Mouse (Mus musculus) myocyte (in vitro differentiated cells): ENCODE results near the gene Wwc1. TPM values are rescaled to one million over a fixed set of nuclear protein-coding genes. Genes with fewer than 3 reads are reported as not detected.

Experiments used
- H3K27me3 ChIP-seq: one replicate; pipeline ENCODE4 v1.6.1; 2011; ENCODE audit not compliant: control insufficient read depth, insufficient read depth, insufficient read length
- H3K36me3 ChIP-seq: one replicate; pipeline ENCODE4 v1.6.1; 2011; ENCODE audit not compliant: control insufficient read depth, insufficient read depth
- H3K4me2 ChIP-seq: one replicate; pipeline ENCODE4 v1.6.1; 2011; ENCODE audit warnings: low read depth, control low read depth
- H3K4me3 ChIP-seq: one replicate; pipeline ENCODE4 v1.5.1; 2011; ENCODE audit warnings: mild to moderate bottlenecking, control low read depth, moderate library complexity
- H3K79me2 ChIP-seq: one replicate; pipeline ENCODE4 v1.6.1; 2011; ENCODE audit not compliant: control insufficient read depth, insufficient read depth
- H3ac ChIP-seq: one replicate; pipeline ENCODE4 v1.6.1; 2011; ENCODE audit not compliant: control insufficient read depth, insufficient read length
- CEBPB ChIP-seq: IDR thresholded peaks from 2 replicates; pipeline ENCODE4 v1.6.1; 2011; ENCODE audit warnings: mild to moderate bottlenecking, moderate library complexity; ENCODE audit not compliant: poor library complexity, insufficient read depth, severe bottlenecking
- E2F4 ChIP-seq: IDR thresholded peaks from one replicate; pipeline ENCODE4 v1.6.1; 2011; ENCODE audit warnings: mild to moderate bottlenecking, control low read depth, moderate library complexity; ENCODE audit not compliant: insufficient read depth
- MAX ChIP-seq: IDR thresholded peaks from one replicate; pipeline ENCODE4 v1.6.1; 2011; ENCODE audit warnings: low read depth, mild to moderate bottlenecking, control low read depth
- MYOD1 ChIP-seq, 3 experiments: IDR thresholded peaks; one replicate each; pipeline ENCODE4 v1.6.1; 2011; ENCODE audit warnings: control low read depth in 2 of 3, low read depth in 2 of 3, mild to moderate bottlenecking in 2 of 3, moderate library complexity in 1 of 3; ENCODE audit not compliant: insufficient read length in 2 of 3, control insufficient read depth in 1 of 3
- MYOG ChIP-seq, 3 experiments: IDR thresholded peaks; one replicate each; pipeline ENCODE4 v1.6.1; 2011; ENCODE audit warnings: control low read depth in 2 of 3, low read depth in 2 of 3, mild to moderate bottlenecking in 2 of 3; ENCODE audit not compliant: insufficient read length in 2 of 3, control insufficient read depth in 1 of 3, insufficient read depth in 1 of 3
- POLR2A ChIP-seq: IDR thresholded peaks from one replicate; pipeline ENCODE4 v1.6.1; 2011; ENCODE audit warnings: low read depth, mild to moderate bottlenecking, control low read depth, moderate library complexity; ENCODE audit not compliant: insufficient read length
- POLR2AphosphoS2 ChIP-seq: IDR thresholded peaks from one replicate; pipeline ENCODE4 v1.6.1; 2011; ENCODE audit warnings: low read depth, control low read depth; ENCODE audit not compliant: insufficient read length
- REST ChIP-seq: IDR thresholded peaks from one replicate; pipeline ENCODE4 v1.6.1; 2011; ENCODE audit warnings: mild to moderate bottlenecking, control low read depth, moderate library complexity; ENCODE audit not compliant: insufficient read depth, insufficient read length
- SRF ChIP-seq: IDR thresholded peaks from one replicate; pipeline ENCODE4 v1.6.1; 2011; ENCODE audit warnings: low read depth; ENCODE audit not compliant: control insufficient read depth, insufficient read length
- TCF12 ChIP-seq: IDR thresholded peaks from one replicate; pipeline ENCODE4 v1.6.1; 2011; ENCODE audit warnings: mild to moderate bottlenecking, control low read depth; ENCODE audit not compliant: poor library complexity, insufficient read depth, severe bottlenecking
- TCF3 ChIP-seq: IDR thresholded peaks from one replicate; pipeline ENCODE4 v1.6.1; 2011; ENCODE audit warnings: low read depth, control low read depth; ENCODE audit not compliant: insufficient read length
- USF1 ChIP-seq: IDR thresholded peaks from one replicate; pipeline ENCODE4 v1.6.1; 2011; ENCODE audit warnings: low read depth, mild to moderate bottlenecking, control low read depth, moderate library complexity
- polyA plus RNA-seq: library from polyadenylated mRNA; unstranded; fragments of >200 nt; fragmentation: generic; extraction: Trizol; gene quantifications from one replicate; pipeline ENCODE4 v1.2.1, GENCODE M21; 2012; ENCODE audit warnings: missing spikeins

Gene Wwc1
- polyA plus RNA-seq, 1 experiment, result 1.2 TPM

DNA sequence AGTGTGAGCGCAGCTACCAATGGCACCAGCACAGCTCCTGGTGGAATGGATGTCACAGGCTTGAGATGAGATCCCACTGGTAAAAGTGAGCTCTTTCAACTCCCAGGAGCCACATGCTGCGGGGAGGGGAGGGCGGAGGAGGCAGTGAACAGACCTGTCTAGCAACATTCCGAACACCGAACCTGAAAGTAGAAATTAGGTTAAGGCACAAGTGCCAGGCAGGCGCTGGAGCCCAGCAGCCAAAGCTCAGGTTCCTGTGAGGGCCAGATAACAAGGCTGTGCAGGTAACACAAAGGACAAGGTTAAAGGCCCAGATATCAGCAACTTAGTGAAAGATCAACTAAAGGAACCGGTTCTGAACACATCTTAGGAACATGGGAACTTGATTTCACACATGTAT is 54.7 kb downstream of the Wwc1 start:
- TF ChIP-seq MYOG (IDR thresholded peaks at IDR 0.05; ENCODE audit: control insufficient read depth in 1 of 3, insufficient read depth in 1 of 3, insufficient read length in 2 of 3, low read depth in 2 of 3) (no peak), POLR2A (no peak), POLR2AphosphoS2 (no peak), SRF (no peak), TCF3 (no peak), MAX (no peak), E2F4 (no peak), CEBPB (no peak), MYOD1 (IDR thresholded peaks at IDR 0.05; ENCODE audit: control insufficient read depth in 1 of 3, insufficient read length in 2 of 3, low read depth in 2 of 3) (no peak), USF1 (no peak), REST (no peak), TCF12 (no peak)
- Histone ChIP-seq H3ac (no peak overlapping the region), H3K4me2 (no peak overlapping the region), H3K4me3 (no peak overlapping the region), H3K27me3 (no peaks in the 10 kb centered on the region), H3K36me3 (no peaks in the 10 kb centered on the region), H3K79me2 (no peaks in the 10 kb centered on the region)

GRCm38 (mm10) chr11:35922205-35922873 is 58.0 kb downstream of the Wwc1 start:
- no peak for TF ChIP-seq MYOG (IDR thresholded peaks at IDR 0.05; ENCODE audit: control insufficient read depth in 1 of 3, insufficient read depth in 1 of 3, insufficient read length in 2 of 3, low read depth in 2 of 3)
- no peak for TF ChIP-seq REST
- TF ChIP-seq USF1, result no peak
- TF ChIP-seq SRF, result no peak
- TF ChIP-seq TCF12, result no peak
- TF ChIP-seq MYOD1 (IDR thresholded peaks at IDR 0.05; ENCODE audit: control insufficient read depth in 1 of 3, insufficient read length in 2 of 3, low read depth in 2 of 3), result no peak
- TF ChIP-seq TCF3, result no peak
- no peak for TF ChIP-seq MAX
- no peak for TF ChIP-seq POLR2A
- no peak for TF ChIP-seq CEBPB
- no peak for TF ChIP-seq E2F4
- no peak for TF ChIP-seq POLR2AphosphoS2
- no peak overlapping the region for H3K4me2 ChIP-seq
- no peak overlapping the region for H3ac ChIP-seq
- H3K4me3 ChIP-seq, result no peak overlapping the region
- H3K36me3 ChIP-seq, result no peaks in the 10 kb centered on the region
- H3K79me2 ChIP-seq, result no peaks in the 10 kb centered on the region
- no peaks in the 10 kb centered on the region for H3K27me3 ChIP-seq

DNA sequence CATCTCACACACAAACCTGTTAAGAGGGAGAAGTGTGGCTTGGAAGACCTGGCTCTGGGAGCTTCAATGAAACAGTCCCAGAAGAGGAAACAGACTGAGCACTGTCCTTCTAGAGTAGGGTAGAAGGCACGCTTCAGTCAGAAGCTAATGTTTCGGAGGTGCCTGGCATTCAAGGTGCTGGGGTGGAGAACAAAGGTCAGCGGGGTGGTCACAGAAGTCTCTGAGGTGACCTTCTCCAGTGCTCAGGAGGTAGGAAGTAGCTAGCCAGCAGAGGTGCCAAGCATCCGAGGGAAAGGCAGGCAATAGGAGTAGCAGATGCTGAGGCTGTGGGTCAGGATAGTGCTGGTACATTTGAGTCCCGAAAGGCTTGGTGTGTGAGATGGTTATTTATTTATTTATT is 59.6 kb downstream of the Wwc1 start:
- H3K36me3 ChIP-seq, result no peaks in the 10 kb centered on the region
- TF ChIP-seq E2F4, result no peak
- TF ChIP-seq POLR2A, result no peak
- no peak for TF ChIP-seq TCF3
- no peak for TF ChIP-seq CEBPB
- no peak for TF ChIP-seq POLR2AphosphoS2
- no peak for TF ChIP-seq MAX
- no peak for TF ChIP-seq REST
- no peak for TF ChIP-seq USF1
- TF ChIP-seq MYOD1 (IDR thresholded peaks at IDR 0.05; ENCODE audit: control insufficient read depth in 1 of 3, insufficient read length in 2 of 3, low read depth in 2 of 3), result no peak
- no peak for TF ChIP-seq SRF
- no peak for TF ChIP-seq MYOG (IDR thresholded peaks at IDR 0.05; ENCODE audit: control insufficient read depth in 1 of 3, insufficient read depth in 1 of 3, insufficient read length in 2 of 3, low read depth in 2 of 3)
- no peak for TF ChIP-seq TCF12
- H3K79me2 ChIP-seq, result no peaks in the 10 kb centered on the region
- H3K4me2 ChIP-seq, result no peak overlapping the region
- H3K27me3 ChIP-seq, result no peaks in the 10 kb centered on the region
- H3K4me3 ChIP-seq, result no peak overlapping the region
- no peak overlapping the region for H3ac ChIP-seq

GRCm38 (mm10) chr11:35919856-35920503 is 60.3 kb downstream of the Wwc1 start:
- no peak overlapping the region for H3K4me3 ChIP-seq
- no peak overlapping the region for H3ac ChIP-seq
- TF ChIP-seq MYOG (IDR thresholded peaks at IDR 0.05; ENCODE audit: control insufficient read depth in 1 of 3, insufficient read depth in 1 of 3, insufficient read length in 2 of 3, low read depth in 2 of 3), result no peak
- TF ChIP-seq SRF, result no peak
- TF ChIP-seq TCF12, result no peak
- TF ChIP-seq USF1, result no peak
- no peak for TF ChIP-seq E2F4
- TF ChIP-seq POLR2A, result no peak
- no peak for TF ChIP-seq MAX
- no peak for TF ChIP-seq TCF3
- no peak for TF ChIP-seq REST
- TF ChIP-seq MYOD1 (IDR thresholded peaks at IDR 0.05; ENCODE audit: control insufficient read depth in 1 of 3, insufficient read length in 2 of 3, low read depth in 2 of 3), result no peak
- no peak for TF ChIP-seq CEBPB
- TF ChIP-seq POLR2AphosphoS2, result no peak
- H3K27me3 ChIP-seq, result no peaks in the 10 kb centered on the region
- no peaks in the 10 kb centered on the region for H3K36me3 ChIP-seq
- H3K4me2 ChIP-seq, result no peak overlapping the region
- H3K79me2 ChIP-seq, result no peaks in the 10 kb centered on the region
